Mouse (Mus musculus): ENCODE data around the gene Ankrd34b.

Gene Ankrd34b

GRCm38 (mm10) chr13:92425758-92426264 lies at the start of gene Ankrd34b:
TSS of gene Ankrd34b (plus strand) at chr13:92425896.
- DNase-seq (ENCODE audit: low spot score): no peak

- no peak for DNase-seq (ENCODE audit: low spot score)
Measured at GRCm38 (mm10) chr13:92387367-92387766, 38.3 kb upstream of the Ankrd34b start.

GRCm38 (mm10) chr13:92393047-92393661 lies 32.5 kb upstream of the Ankrd34b start:
- no peak for DNase-seq (ENCODE audit: low spot score)

GRCm38 (mm10) chr13:92398491-92399384 lies 27.0 kb upstream of the Ankrd34b start:
- DNase-seq (ENCODE audit: low spot score): no peak

- DNase-seq (ENCODE audit: low spot score): no peak
Measured at GRCm38 (mm10) chr13:92402063-92402462, 23.6 kb upstream of the Ankrd34b start.

- no peak for DNase-seq (ENCODE audit: low spot score)
Measured at GRCm38 (mm10) chr13:92403496-92403895, 22.2 kb upstream of the Ankrd34b start.

- DNase-seq (ENCODE audit: low spot score): no peak
Measured at GRCm38 (mm10) chr13:92410486-92410885, 15.2 kb upstream of the Ankrd34b start.

- no peak for DNase-seq (ENCODE audit: low spot score)
Measured at GRCm38 (mm10) chr13:92419630-92420029, 6.1 kb upstream of the Ankrd34b start.

- DNase-seq (ENCODE audit: low spot score): no peak
Measured at GRCm38 (mm10) chr13:92423711-92424110, 2.0 kb upstream of the Ankrd34b start.

GRCm38 (mm10) chr13:92426294-92427051 lies 777 bp downstream of the Ankrd34b start:
- DNase-seq (ENCODE audit: low spot score): no peak

- no peak for DNase-seq (ENCODE audit: low spot score)
Measured at GRCm38 (mm10) chr13:92427351-92427855, 1.7 kb downstream of the Ankrd34b start.

- no peak for DNase-seq (ENCODE audit: low spot score)
Measured at GRCm38 (mm10) chr13:92438656-92439055, 13.0 kb downstream of the Ankrd34b start.

- DNase-seq (ENCODE audit: low spot score): no peak
Measured at GRCm38 (mm10) chr13:92440286-92440685, 14.6 kb downstream of the Ankrd34b start.

- no peak for DNase-seq (ENCODE audit: low spot score)
Measured at GRCm38 (mm10) chr13:92446872-92447271, 21.2 kb downstream of the Ankrd34b start.

GRCm38 (mm10) chr13:92464698-92465097 lies 39.0 kb downstream of the Ankrd34b start:
- no peak for DNase-seq (ENCODE audit: low spot score)

- no peak for DNase-seq (ENCODE audit: low spot score)
Measured at GRCm38 (mm10) chr13:92467891-92468290, 42.2 kb downstream of the Ankrd34b start.

- no peak for DNase-seq (ENCODE audit: low spot score)
Measured at GRCm38 (mm10) chr13:92469381-92469780, 43.7 kb downstream of the Ankrd34b start.

- no peak for DNase-seq (ENCODE audit: low spot score)
Measured at GRCm38 (mm10) chr13:92470151-92470550, 44.5 kb downstream of the Ankrd34b start.

GRCm38 (mm10) chr13:92483348-92483747 lies 57.7 kb downstream of the Ankrd34b start:
- DNase-seq (ENCODE audit: low spot score): peak; percentile 15

- DNase-seq (ENCODE audit: low spot score): peak; percentile 83
Measured at GRCm38 (mm10) chr13:92483852-92484463, 58.3 kb downstream of the Ankrd34b start, which contains the start of gene Fam151b. TSS of gene Fam151b (minus strand) at chr13:92484015.

- no peak for DNase-seq (ENCODE audit: low spot score)
Measured at GRCm38 (mm10) chr13:92490817-92491216, 65.1 kb downstream of the Ankrd34b start.

All from spleen, adult 12 weeks (tissue).